Mouse (Mus musculus): ENCODE data around the gene Slc6a21. TPM values are rescaled to one million over a fixed set of nuclear protein-coding genes. Genes with fewer than 3 reads are reported as not detected.

Gene Slc6a21
- polyA plus RNA-seq, 1 experiment from 2014 or later: not detected

DNA sequence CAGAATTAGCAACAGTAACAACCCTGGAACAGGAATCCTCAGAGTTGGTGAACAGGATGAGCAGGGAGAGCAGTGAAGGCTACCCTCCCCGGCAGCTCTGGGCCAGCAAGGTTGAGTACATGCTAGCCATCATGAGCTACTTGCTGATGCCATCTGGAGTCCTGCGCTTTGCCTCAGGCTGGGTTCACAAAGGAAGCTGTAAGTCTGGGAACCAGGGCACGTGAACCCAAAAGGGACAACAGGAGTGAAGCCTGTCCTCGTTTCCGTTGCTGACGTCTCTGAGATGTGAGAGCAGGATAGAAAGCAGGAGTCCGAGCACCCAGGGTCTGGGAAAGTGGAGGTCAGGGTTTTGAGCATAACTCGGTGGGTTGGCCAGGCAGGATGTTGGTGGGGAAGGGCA, 18.0 kb upstream of the Slc6a21 start:
- Histone ChIP-seq H3K9me3 (no peaks in the 10 kb centered on the region), H3K4me1 (replicated peaks) (no peaks in the 10 kb centered on the region), H3K4me3 (no peak overlapping the region), H3K9ac (no peak overlapping the region), H3K4me2 (no peak overlapping the region), H3K27me3 (no peaks in the 10 kb centered on the region; the same call in 1 of the 2 replicates), H3K36me3 (no peaks in the 10 kb centered on the region), H3K27ac (replicated peaks) (no peak overlapping the region)
- ATAC-seq (ENCODE audit: low read depth): no peak
- WGBS: 84% methylated on average over 8 of the region's 8 CpGs

DNA sequence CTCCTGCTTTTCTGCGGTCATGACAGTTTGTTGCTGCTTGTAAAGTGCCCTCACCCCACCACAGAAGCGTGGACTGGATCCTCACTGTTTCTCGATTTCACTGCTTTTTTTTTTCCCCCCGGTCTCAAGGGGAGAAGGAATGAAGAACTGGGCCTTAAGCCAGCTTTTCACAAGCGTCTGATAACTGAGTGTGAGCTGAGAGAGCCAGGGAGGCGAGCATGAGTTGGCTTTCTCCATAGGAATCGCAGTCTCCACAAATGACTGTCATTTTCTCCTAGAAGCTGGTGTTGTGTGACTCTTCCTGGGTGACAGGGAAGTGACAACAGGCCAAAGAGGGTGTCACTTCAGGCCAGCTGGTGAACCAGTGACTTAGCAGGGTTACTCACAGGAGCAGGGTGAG, 15.0 kb upstream of the Slc6a21 start:
- H3K9ac ChIP-seq: no peak overlapping the region
- H3K9me3 ChIP-seq: no peaks in the 10 kb centered on the region
- no peaks in the 10 kb centered on the region for H3K36me3 ChIP-seq
- WGBS: 56% methylated on average over 7 of the region's 7 CpGs
- no peak overlapping the region for H3K4me2 ChIP-seq
- H3K27me3 ChIP-seq: no peaks in the 10 kb centered on the region; the same call in 1 of the 2 replicates
- H3K27ac ChIP-seq (replicated peaks): no peak overlapping the region
- ATAC-seq (ENCODE audit: low read depth): no peak
- H3K4me1 ChIP-seq (replicated peaks): no peaks in the 10 kb centered on the region
- H3K4me3 ChIP-seq: no peak overlapping the region

DNA sequence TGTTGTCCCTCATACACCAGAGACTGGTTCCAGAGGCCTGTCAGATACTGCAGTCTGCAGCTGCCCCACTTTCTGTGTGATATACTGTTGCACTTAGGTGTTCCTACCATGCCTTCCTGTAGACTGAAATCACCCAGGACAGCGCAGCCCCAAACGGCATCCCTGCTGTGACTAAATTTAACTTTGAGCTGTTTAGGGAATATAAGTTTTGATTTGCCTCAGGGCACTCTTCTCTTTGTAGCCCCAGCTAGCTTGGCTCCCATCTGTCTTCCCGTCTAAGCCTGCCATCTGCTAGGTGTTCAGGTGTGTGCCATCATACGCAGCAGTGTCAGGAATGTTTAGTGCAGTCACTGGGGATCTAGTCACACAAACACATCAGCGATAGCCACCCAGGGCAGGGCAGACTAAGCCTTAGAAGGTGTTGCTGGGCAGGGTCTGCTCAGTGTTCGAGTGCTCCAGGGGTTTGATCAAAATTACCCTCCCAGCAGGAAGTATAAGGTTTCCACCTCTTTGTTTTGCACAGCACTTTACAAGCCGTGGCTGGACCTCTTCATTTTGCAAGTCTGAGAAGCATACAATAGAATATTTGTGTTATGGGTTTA, 14.2 kb upstream of the Slc6a21 start:
- no peak for ATAC-seq (ENCODE audit: low read depth)
- Histone ChIP-seq H3K4me1 (replicated peaks) (no peaks in the 10 kb centered on the region), H3K36me3 (no peaks in the 10 kb centered on the region), H3K4me3 (no peak overlapping the region), H3K4me2 (no peak overlapping the region), H3K9me3 (no peaks in the 10 kb centered on the region), H3K27me3 (no peaks in the 10 kb centered on the region; the same call in 1 of the 2 replicates), H3K27ac (replicated peaks) (no peak overlapping the region), H3K9ac (no peak overlapping the region)
- 61% methylated on average over 7 of the region's 7 CpGs for WGBS

DNA sequence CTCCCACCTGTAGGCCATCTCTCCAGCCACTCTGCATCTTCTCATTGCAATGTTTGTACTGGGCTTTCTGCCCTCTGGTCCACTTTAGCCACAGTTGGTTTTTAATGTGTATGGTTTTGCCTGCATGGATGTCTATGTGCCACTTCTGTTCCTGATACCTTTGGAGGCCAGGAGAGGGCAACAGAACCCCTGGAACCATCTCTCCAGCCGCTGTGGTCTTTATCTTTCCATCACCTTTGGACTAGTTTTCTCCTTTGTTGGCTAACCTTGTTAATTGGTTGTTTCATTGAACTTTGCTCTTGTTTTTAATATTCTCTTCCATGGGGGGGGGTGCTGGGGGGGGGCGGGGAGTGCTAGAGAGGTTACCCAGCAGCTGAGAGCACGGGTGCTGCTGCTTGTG, 13.0 kb upstream of the Slc6a21 start:
- no peaks in the 10 kb centered on the region for H3K9me3 ChIP-seq
- H3K36me3 ChIP-seq: no peaks in the 10 kb centered on the region
- no peak overlapping the region for H3K9ac ChIP-seq
- no peak overlapping the region for H3K27ac ChIP-seq (replicated peaks)
- no peak overlapping the region for H3K4me3 ChIP-seq
- no peaks in the 10 kb centered on the region for H3K27me3 ChIP-seq
- no peak for ATAC-seq (ENCODE audit: low read depth)
- no peaks in the 10 kb centered on the region for H3K4me1 ChIP-seq (replicated peaks)
- H3K4me2 ChIP-seq: no peak overlapping the region
- 67% methylated on average over 3 of the region's 3 CpGs for WGBS

DNA sequence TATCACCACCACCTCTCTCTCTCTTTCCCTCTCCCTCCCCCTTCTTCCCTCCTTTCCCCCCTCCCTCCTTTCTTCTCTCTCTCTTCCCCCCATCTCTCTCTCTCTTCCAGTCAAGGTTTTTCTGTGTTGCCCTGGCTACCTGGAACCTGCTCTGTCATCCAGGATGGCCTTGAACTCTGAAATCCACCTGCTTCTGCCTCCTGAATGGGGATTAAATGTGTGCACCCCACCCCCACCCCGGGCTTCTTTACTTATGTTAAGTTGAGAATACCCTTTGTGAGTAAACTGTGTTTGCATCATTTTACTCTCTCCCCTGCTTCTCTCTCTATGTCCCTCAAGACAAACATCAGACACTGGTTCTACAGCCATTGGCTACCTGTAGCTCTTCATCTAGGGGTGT, 11.8 kb upstream of the Slc6a21 start:
- Histone ChIP-seq H3K9me3 (no peaks in the 10 kb centered on the region), H3K4me2 (no peak overlapping the region), H3K27me3 (no peaks in the 10 kb centered on the region), H3K4me3 (no peak overlapping the region), H3K27ac (replicated peaks) (no peak overlapping the region), H3K4me1 (replicated peaks) (no peaks in the 10 kb centered on the region), H3K9ac (no peak overlapping the region), H3K36me3 (no peaks in the 10 kb centered on the region)
- ATAC-seq (ENCODE audit: low read depth): no peak
- WGBS: 67% methylated on average over 1 of the region's 1 CpGs

DNA sequence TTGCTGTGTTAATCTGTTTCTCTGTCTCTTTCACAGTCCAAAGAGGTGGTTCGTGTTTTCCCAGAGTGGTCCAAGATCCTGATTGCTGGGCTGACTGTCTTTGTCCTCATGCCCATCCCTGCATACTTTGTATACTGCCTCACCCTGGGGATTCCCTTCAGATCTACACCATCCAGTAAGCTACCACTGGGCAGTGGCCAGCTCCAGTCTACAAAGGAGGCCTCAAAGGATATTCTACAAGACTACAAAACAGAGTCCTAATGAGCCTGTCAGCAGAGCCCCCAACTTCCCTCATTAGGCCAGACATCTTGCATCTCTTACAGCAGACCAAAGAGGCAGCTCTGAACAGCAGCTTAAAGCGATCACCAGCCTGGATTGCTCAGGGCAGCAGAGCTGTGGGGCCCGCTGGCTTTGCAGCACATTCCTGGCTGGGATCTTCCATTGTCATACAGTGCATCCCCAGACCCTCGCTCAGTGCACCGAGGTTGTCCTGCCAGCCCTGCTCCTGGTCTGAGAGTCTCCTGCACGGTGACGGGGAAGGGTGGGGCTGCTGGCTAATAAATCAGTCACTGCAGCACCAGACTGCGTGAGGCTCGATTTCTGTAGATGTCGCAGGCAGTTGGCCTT, 4.4 kb upstream of the Slc6a21 start:
- Histone ChIP-seq H3K4me1 (replicated peaks) (peaks cover 5% of the 10 kb centered on the region; the same call in 1 of the 2 replicates), H3K9ac (no peak overlapping the region), H3K27ac (replicated peaks) (no peak overlapping the region), H3K9me3 (no peaks in the 10 kb centered on the region), H3K4me3 (no peak overlapping the region), H3K36me3 (no peaks in the 10 kb centered on the region), H3K4me2 (no peak overlapping the region), H3K27me3 (peaks cover 9% of the 10 kb centered on the region; the same call in 1 of the 2 replicates)
- ATAC-seq (ENCODE audit: low read depth): no peak
- 44% methylated on average over 10 of the region's 10 CpGs for WGBS

DNA sequence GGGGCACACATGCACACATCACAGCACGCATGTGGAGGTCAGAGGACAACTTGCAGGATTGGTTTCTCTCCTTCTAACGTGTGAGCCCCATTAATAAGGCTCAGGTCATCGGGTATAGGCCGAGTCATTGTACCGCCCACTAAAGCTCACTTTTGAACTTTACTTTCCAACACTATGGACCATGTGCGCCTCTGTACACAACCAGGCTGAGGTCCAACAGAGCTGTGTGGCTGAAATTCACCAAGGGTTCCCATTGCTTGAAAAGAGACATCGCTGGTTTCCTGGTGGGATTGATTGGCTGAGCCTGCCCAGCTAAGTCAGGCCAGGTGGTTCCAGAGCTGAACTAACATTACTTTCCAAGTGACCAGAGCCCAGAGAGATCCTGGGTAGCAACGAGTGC, 3.6 kb upstream of the Slc6a21 start:
- no peaks in the 10 kb centered on the region for H3K9me3 ChIP-seq
- WGBS: 94% methylated on average over 8 of the region's 8 CpGs
- no peak overlapping the region for H3K9ac ChIP-seq
- no peak overlapping the region for H3K4me3 ChIP-seq
- no peak overlapping the region for H3K27ac ChIP-seq (replicated peaks)
- peaks cover 9% of the 10 kb centered on the region; the same call in 1 of the 2 replicates for H3K27me3 ChIP-seq
- H3K36me3 ChIP-seq: no peaks in the 10 kb centered on the region
- ATAC-seq (ENCODE audit: low read depth): no peak
- H3K4me1 ChIP-seq (replicated peaks): peaks cover 5% of the 10 kb centered on the region; the same call in 1 of the 2 replicates
- H3K4me2 ChIP-seq: no peak overlapping the region

DNA sequence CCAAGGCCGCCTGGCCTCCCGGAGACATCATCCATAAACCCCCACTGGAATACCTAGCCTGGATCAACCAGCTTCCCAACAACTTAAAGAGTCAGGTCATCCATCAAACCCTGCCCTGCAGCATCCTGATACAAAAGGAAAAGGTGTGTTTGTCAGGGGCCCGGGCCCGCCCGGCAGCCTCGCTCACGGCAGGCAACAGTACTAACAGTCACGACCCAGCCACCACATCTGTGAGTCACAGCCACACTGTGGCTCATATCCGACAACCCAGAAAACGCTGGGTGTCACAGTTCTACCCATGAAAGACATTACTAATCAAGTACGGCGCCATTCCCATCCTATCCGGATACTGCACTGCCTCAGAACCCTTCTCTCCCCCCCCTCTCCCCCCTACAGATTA, 9.2 kb downstream of the Slc6a21 start:
- no peak overlapping the region for H3K9ac ChIP-seq
- WGBS: 87% methylated on average over 13 of the region's 13 CpGs
- H3K9me3 ChIP-seq: no peaks in the 10 kb centered on the region
- no peak overlapping the region for H3K4me2 ChIP-seq
- H3K4me1 ChIP-seq (replicated peaks): no peaks in the 10 kb centered on the region
- no peaks in the 10 kb centered on the region for H3K27me3 ChIP-seq
- no peak overlapping the region for H3K4me3 ChIP-seq
- H3K36me3 ChIP-seq: no peaks in the 10 kb centered on the region
- no peak overlapping the region for H3K27ac ChIP-seq (replicated peaks)
- ATAC-seq (ENCODE audit: low read depth): no peak

DNA sequence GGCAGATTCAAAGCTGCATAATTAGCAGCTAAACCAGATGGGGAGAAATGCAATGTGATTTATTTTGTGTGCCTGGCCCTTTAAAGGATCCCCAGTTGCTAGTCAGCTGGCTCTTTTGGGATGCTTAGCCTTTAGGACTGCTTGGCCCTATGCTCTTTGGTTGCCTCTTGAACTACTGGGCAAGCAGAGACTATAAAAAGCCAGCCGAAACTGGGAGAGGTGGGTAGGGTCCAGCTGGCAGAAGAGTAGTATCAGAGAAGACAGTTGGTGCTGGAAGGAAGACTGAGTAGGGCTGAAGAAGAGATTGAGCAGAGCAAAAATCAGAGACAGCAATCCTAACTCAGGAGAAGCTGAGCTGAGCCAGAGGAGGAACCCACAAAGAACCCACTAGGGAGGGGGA, 19.3 kb downstream of the Slc6a21 start:
- WGBS: 68% methylated on average over 1 of the region's 1 CpGs
- no peak for ATAC-seq (ENCODE audit: low read depth)
- H3K9ac ChIP-seq: no peak overlapping the region
- H3K9me3 ChIP-seq: no peaks in the 10 kb centered on the region
- H3K27me3 ChIP-seq: peaks cover 2% of the 10 kb centered on the region
- H3K4me3 ChIP-seq: no peak overlapping the region
- H3K36me3 ChIP-seq: no peaks in the 10 kb centered on the region
- H3K4me1 ChIP-seq (replicated peaks): peaks cover 8% of the 10 kb centered on the region
- no peak overlapping the region for H3K4me2 ChIP-seq
- no peak overlapping the region for H3K27ac ChIP-seq (replicated peaks)

DNA sequence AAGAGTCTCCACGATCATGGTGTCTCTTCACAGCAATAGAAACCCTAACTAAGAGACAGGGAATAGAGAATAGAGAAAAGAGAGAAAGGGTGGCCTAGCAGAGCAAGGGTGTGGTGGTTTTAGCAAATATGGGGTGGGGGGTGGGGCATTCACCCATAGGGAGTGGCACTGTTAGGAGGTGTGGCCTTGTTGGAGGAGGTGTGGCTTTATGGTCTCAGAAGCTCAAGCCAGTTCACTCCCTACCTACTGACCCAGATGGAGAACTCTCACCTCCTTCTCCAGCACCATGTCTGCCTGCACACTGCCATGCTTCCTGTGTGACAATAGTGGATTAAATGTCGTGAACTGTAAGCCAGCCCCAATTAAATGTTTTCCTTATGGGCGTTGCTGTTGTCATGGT, 20.2 kb downstream of the Slc6a21 start:
- H3K4me1 ChIP-seq (replicated peaks): peaks cover 10% of the 10 kb centered on the region

DNA sequence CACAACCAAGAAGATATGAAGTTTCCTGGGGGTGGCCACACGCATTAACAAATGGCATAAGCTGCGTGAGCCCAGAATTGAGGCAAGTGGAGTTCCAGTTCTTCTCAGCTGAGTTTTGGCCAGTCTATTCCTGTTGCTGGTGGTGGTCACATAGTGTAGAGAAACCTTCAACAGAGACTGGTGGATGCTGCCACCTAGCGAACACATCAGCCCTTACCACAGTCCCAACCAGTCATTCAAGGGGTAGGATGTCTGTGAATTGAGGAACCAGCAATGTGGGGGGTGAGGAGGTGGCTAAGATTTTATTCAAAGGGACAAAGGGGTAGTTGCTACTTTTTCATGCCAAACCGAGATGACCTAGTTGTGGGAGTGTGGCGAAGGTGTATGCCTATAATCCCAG, 22.4 kb downstream of the Slc6a21 start:
- peaks cover 21% of the 10 kb centered on the region for H3K4me1 ChIP-seq (replicated peaks)
- WGBS: 11% methylated on average over 5 of the region's 5 CpGs
- peak; percentile 84 for ATAC-seq (ENCODE audit: low read depth)

More for the DNA sequence above, 20.2 kb downstream of the Slc6a21 start:
- H3K27ac ChIP-seq (replicated peaks): no peak overlapping the region
- H3K4me2 ChIP-seq: no peak overlapping the region
- no peak for ATAC-seq (ENCODE audit: low read depth)
- H3K27me3 ChIP-seq: peaks cover 2% of the 10 kb centered on the region
- 66% methylated on average over 3 of the region's 3 CpGs for WGBS
- no peaks in the 10 kb centered on the region for H3K36me3 ChIP-seq
- no peak overlapping the region for H3K9ac ChIP-seq
- H3K4me3 ChIP-seq: no peak overlapping the region
- no peaks in the 10 kb centered on the region for H3K9me3 ChIP-seq

DNA sequence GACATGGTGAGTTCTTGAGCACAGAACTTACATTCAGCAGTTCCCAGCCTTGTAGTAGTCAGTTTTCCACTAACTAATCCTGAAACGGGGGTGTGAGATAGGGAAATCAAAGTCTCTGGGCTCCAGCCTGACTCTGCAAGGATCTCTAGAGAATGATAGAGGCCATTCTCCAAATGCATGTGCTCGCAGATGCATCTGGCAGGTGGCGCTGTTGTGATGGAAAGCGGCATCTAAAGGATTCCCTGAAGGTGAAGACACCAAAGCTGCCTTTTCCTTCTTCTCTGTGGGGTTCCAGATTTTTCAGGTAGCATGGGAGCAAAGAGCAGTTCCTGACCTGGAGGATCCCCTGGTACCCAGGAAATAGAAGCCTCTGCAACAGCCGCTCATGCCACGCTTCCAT, 23.0 kb downstream of the Slc6a21 start:
- WGBS: 11% methylated on average over 6 of the region's 6 CpGs
- no peaks in the 10 kb centered on the region for H3K9me3 ChIP-seq
- H3K4me3 ChIP-seq: no peak overlapping the region
- H3K4me2 ChIP-seq: peak overlapping the region; percentile 13; the same call in 1 of the 2 replicates
- H3K9ac ChIP-seq: peak overlapping the region; percentile 34; the same call in 1 of the 2 replicates
- H3K4me1 ChIP-seq (replicated peaks): peaks cover 26% of the 10 kb centered on the region
- H3K27ac ChIP-seq (replicated peaks): no peak overlapping the region
- no peaks in the 10 kb centered on the region for H3K36me3 ChIP-seq
- 0 out of 2 replicates have a peak, but pooled peaks have one; percentile 28 for ATAC-seq (ENCODE audit: low read depth)
- peaks cover 2% of the 10 kb centered on the region; the same call in 1 of the 2 replicates for H3K27me3 ChIP-seq

More for the DNA sequence above, 22.4 kb downstream of the Slc6a21 start:
- Histone ChIP-seq H3K9me3 (no peaks in the 10 kb centered on the region), H3K4me2 (no peak overlapping the region), H3K27ac (replicated peaks) (no peak overlapping the region), H3K27me3 (peaks cover 2% of the 10 kb centered on the region; the same call in 1 of the 2 replicates), H3K4me3 (no peak overlapping the region), H3K36me3 (no peaks in the 10 kb centered on the region), H3K9ac (no peak overlapping the region)
